Mouse (Mus musculus) gastrocnemius, adult 2 months (tissue): Measurements from ENCODE around the gene Ndrg2. TPM values are rescaled to one million over a fixed set of nuclear protein-coding genes. Genes with fewer than 3 reads are reported as not detected.

Experiments used
- DNase-seq: peaks from one replicate; pipeline ENCODE4 v3.0.0; 2022
- H3K27ac ChIP-seq: fragments of 200-600 bp; 2 replicates; pipeline ENCODE4 v1.8.1; 2022; ENCODE audit warnings: mild to moderate bottlenecking
- H3K4me3 ChIP-seq: fragments of 200-600 bp; 2 replicates; pipeline ENCODE4 v1.8.1; 2022; ENCODE audit warnings: mild to moderate bottlenecking, moderate library complexity
- CTCF ChIP-seq: fragments of 200-600 bp; IDR thresholded peaks from 2 replicates; pipeline ENCODE4 v1.8.1; 2022; ENCODE audit warnings: antibody characterized with exemption, mild to moderate bottlenecking, moderate library complexity
- intact Hi-C: fragments of 180-260 bp; cut with DNase I; formaldehyde crosslinking; loops from one replicate; pipeline ENCODE4 v1.15.1; 2025
- total RNA-seq, 2 experiments: library from RNA; stranded (reverse); gene quantifications; 2 replicates each; pipeline ENCODE4 v1.2.3; 2021

Gene Ndrg2
- total RNA-seq, 2 experiments from 2014 or later = 1,660 to 1,958 TPM

GRCm38 (mm10) chr14:51923492-51923891, 9.5 kb upstream of the Ndrg2 start:
- no peak for TF ChIP-seq CTCF
- Histone ChIP-seq H3K27ac (peak overlapping the region; percentile 100), H3K4me3 (peak overlapping the region; percentile 74)
- intact Hi-C loops = no loop called here
- DNase-seq = no peak

GRCm38 (mm10) chr14:51922910-51923309, 9.0 kb upstream of the Ndrg2 start:
- no peak for TF ChIP-seq CTCF
- DNase-seq = no peak
- intact Hi-C loops = no loop called here
- peak overlapping the region; percentile 74 for H3K4me3 ChIP-seq
- H3K27ac ChIP-seq = peak overlapping the region; percentile 100

DNA sequence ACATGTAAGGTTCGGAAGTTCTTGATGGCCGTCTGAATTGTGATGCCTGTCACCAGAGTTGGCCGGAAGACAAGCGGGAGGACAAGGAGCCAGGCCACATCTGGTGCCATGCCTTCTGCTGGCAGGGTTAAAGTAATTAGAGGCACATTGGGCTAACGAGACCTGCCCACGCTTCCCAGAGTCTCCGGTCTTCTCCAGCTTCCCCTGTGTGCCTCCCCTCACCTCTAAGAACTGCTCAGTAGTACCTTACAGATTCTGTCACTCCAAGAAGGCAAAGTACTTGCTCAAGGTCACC, 8.6 kb upstream of the Ndrg2 start, which contains the start of gene Rnase13:
Gene Rnase13 (minus strand): TSS at position 203 of the 295 bp plus-strand sequence.
- intact Hi-C loops = no loop called here
- no peak for TF ChIP-seq CTCF
- Histone ChIP-seq H3K27ac (peak within 1 kb of the TSS; percentile 100), H3K4me3 (peak within 1 kb of the TSS; percentile 74)
- DNase-seq = peak; percentile 74

DNA sequence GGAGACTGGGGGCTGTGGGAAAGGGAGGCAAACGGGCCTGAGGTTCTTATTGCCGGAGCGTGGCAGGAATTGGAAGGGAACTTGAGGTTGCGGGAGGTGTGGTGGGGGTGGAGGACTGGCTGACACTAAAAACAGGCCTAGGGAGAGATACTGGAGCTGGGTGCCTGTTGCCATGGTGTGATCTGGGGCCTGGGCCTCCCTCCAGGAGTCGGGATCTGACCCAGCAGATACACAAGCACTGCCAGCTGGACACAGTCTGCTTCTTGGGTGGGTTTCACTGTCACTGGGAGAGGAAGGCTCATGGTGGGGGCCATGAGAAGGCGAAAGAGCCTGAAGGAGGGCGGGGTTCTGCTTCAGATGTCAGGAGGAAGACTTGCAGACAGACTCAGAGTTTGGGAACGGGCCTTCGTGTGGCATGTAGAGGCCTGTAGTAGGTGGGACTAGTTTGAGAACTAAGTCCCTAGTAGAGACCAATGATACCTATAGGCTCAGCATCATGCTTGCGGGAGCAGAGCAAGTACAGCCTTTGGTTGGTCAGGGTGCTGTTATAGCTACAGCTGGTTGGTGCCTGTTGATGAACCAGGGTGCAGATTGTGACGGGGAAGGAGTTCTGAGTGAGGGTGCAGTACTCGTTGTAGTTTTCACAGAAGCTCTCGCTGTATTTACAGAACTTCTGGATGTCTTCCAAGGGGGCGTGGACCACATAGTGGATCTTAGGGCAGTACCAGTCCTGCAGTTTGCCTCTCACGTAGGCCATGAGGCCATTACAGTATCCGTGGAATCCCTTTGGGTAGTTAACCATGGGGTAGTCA, 8.0 kb upstream of the Ndrg2 start:
- Histone ChIP-seq H3K4me3 (peak overlapping the region; percentile 74), H3K27ac (peak overlapping the region; percentile 100)
- peak; percentile 91 for DNase-seq
- intact Hi-C loops = loop anchor here (1.0 kb wide), 1 partner anchor 10 kb away; no protein-coding TSS in a partner anchor
- TF ChIP-seq CTCF = no peak

- peak overlapping the region; percentile 100 for H3K27ac ChIP-seq
- intact Hi-C loops = no loop called here
- TF ChIP-seq CTCF = no peak
- peak overlapping the region; percentile 74 for H3K4me3 ChIP-seq
- peak; percentile 84 for DNase-seq
Observed at GRCm38 (mm10) chr14:51918966-51919365, 5.0 kb upstream of the Ndrg2 start.

- peak within 1 kb of the TSS; percentile 74 for H3K4me3 ChIP-seq
- TF ChIP-seq CTCF = no peak
- peak within 1 kb of the TSS; percentile 100 for H3K27ac ChIP-seq
- intact Hi-C loops = no loop called here
- no peak for DNase-seq
Observed at GRCm38 (mm10) chr14:51918125-51918524, 4.2 kb upstream of the Ndrg2 start, which contains the start of gene Tppp2. Gene Tppp2, plus strand, starts transcription at chr14:51918425.

DNA sequence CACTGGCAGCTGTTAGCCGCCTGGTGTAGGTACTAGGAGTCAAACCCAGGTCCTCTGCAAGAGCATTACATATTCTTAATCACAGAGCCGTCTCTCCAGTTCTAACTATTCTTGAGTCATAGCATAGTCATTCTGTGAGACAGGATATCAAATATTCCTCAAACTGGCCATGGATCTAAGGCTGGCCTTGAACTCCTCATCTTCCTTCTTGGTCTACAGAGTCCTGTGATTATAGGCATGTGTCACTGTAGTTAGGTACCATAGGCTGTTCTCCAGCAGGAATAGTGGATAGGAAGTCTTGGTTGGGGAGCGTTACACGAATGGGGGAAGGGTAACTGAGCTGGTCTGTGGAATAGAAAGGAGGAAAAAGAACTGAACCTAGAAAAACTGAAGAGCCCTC, 2.6 kb upstream of the Ndrg2 start:
- peak overlapping the region; percentile 100 for H3K27ac ChIP-seq
- intact Hi-C loops = no loop called here
- no peak for DNase-seq
- no peak overlapping the region for H3K4me3 ChIP-seq
- no peak for TF ChIP-seq CTCF

- intact Hi-C loops = no loop called here
- no peak for TF ChIP-seq CTCF
- peak; percentile 67 for DNase-seq
- peak overlapping the region; percentile 100 for H3K27ac ChIP-seq
- peak overlapping the region; percentile 78 for H3K4me3 ChIP-seq
Observed at GRCm38 (mm10) chr14:51915030-51915429, 1.1 kb upstream of the Ndrg2 start.

- peak; percentile 97 for DNase-seq
- Histone ChIP-seq H3K27ac (peak overlapping the region; percentile 100), H3K4me3 (peak overlapping the region; percentile 78)
- TF ChIP-seq CTCF = no peak
- intact Hi-C loops = loop anchor here (2.0 kb wide), 1 partner anchor 71 kb away; the partner anchor contains the start of gene Arhgef40
Observed at GRCm38 (mm10) chr14:51913062-51913959, 647 bp downstream of the Ndrg2 start.

- Histone ChIP-seq H3K4me3 (peak overlapping the region; percentile 78), H3K27ac (peak overlapping the region; percentile 100)
- DNase-seq = no peak
- intact Hi-C loops = loop anchor here (1.0 to 2.0 kb wide), 2 partner anchors 9 to 72 kb away; partner anchors contain the start of gene Arhgef40
- TF ChIP-seq CTCF = no peak
Observed at GRCm38 (mm10) chr14:51912391-51913061, 1.4 kb downstream of the Ndrg2 start.

- TF ChIP-seq CTCF = no peak
- peak; percentile 56 for DNase-seq
Observed at GRCm38 (mm10) chr14:51911301-51911700, 2.7 kb downstream of the Ndrg2 start.

GRCm38 (mm10) chr14:51906102-51906501, 7.9 kb downstream of the Ndrg2 start:
- intact Hi-C loops = no loop called here
- peak overlapping the region; percentile 35 for H3K27ac ChIP-seq
- no peak for TF ChIP-seq CTCF
- no peak overlapping the region for H3K4me3 ChIP-seq
- no peak for DNase-seq

More at GRCm38 (mm10) chr14:51911301-51911700, 2.7 kb downstream of the Ndrg2 start:
- intact Hi-C loops = no loop called here
- peak overlapping the region; percentile 100 for H3K27ac ChIP-seq
- peak overlapping the region; percentile 78 for H3K4me3 ChIP-seq
